Mouse (Mus musculus) testis, adult 2 months (tissue): Measurements from ENCODE around the gene Swt1.

Source experiments
- CTCF ChIP-seq: fragments of 200-500 bp; IDR thresholded peaks from 2 replicates; pipeline ENCODE4 v1.5.1; 2012; ENCODE audit warnings: low read depth, mild to moderate bottlenecking, inconsistent platforms, low read length, moderate library complexity; ENCODE audit not compliant: control insufficient read depth, insufficient read depth, insufficient replicate concordance
- POLR2A ChIP-seq: fragments of 200-500 bp; IDR thresholded peaks from 2 replicates; pipeline ENCODE4 v1.6.1; 2012; ENCODE audit warnings: low read depth, mild to moderate bottlenecking, inconsistent platforms, low read length, moderate library complexity; ENCODE audit not compliant: control insufficient read depth

GRCm38 (mm10) chr1:151428263-151429221 lies at the start of gene Swt1, which contains the start of gene Trmt1l:
- TF ChIP-seq POLR2A (peak; percentile 98), CTCF (no peak)
